Comparison of ENCODE assay signal across 34 mouse cellular contexts in the genomic region with DNA sequence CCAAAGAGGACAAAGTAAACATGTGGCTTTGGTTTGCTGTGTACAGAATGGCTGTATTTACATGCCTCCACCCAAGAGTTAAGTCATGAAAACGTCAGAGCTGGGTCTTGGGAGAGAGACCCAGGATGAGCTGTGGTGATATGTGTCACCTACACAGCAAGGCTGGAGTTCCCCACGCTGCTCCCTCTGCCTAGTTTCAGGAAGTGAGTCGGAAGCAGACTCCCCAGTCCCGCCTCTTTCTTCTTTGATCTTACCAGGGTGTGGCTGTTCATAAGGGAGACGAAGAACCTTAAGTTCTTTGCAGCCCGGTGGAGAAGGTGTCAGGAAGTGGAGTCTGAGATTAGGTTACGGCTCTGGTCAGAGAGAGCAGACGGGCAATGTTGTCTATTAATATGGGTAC. TPM values are rescaled to one million over a fixed set of nuclear protein-coding genes. Genes with fewer than 3 reads are reported as not detected.
DNase-seq lines count a peak whose midpoint lies in the region; ATAC-seq and TF ChIP-seq lines count a peak whose summit lies in the region.
"Had no signal": no experiment of that assay in that cellular context is flagged by ENCODE, and none has a peak within 500 bp of the region (broad histone marks: within the 10 kb centered on the region; RNA-seq: fewer than 3 reads in every experiment).

No protein-coding gene starts in this region.

- no peak for DNase-seq in kidney, adult 2 months
- peak; percentile 38 for DNase-seq in CH12.LX (ENCODE audit: extremely low read depth)
- DNase-seq in lung, postnatal 10 days, result no peak
- no peak for DNase-seq in right cerebral cortex, postnatal 36 days (ENCODE audit: low spot score in 2 of 2)
- no peak for DNase-seq in cerebellum, postnatal 14 days
- DNase-seq: adrenal gland, postnatal 10 days; cerebellum, adult 8-10 months; cerebellum, postnatal 36 days; gastrocnemius, postnatal 36 days; heart, adult 2 months; heart, postnatal 4 days; kidney, adult 9 months; kidney, postnatal 14 days; layer of hippocampus, adult 9-11 months; liver; lung, adult 2 months; lung, postnatal 14 days; retina, postnatal 1 day; right cerebral cortex, postnatal 25 days had no signal

- no peaks in the 10 kb centered on the region for H3K27me3 ChIP-seq in kidney, embryonic 14.5 days (ENCODE audit: control insufficient read depth, insufficient read depth, low read length)
- H3K27me3 ChIP-seq in kidney, adult 2 months (replicated peaks; ENCODE audit: control insufficient read depth, insufficient read depth, low read length), result no peaks in the 10 kb centered on the region
- no peaks in the 10 kb centered on the region for H3K27me3 ChIP-seq in CH12.LX (replicated peaks)
- H3K27me3 ChIP-seq: embryonic facial prominence, embryonic 15.5 days; forebrain, embryonic 13.5 days; heart, embryonic 12.5 days; megakaryocyte, embryonic 14.5 days; midbrain, embryonic 13.5 days had no signal

- ATAC-seq in kidney, embryonic 14.5 days (ENCODE audit: low FRiP score, low TSS enrichment), result no peak
- 0 out of 2 replicates have a peak, but pooled peaks have one; percentile 32 for ATAC-seq in common myeloid progenitor, adult 5-6 weeks (replicated peaks; ENCODE audit: low read depth, poor library complexity, severe bottlenecking)
- 0 out of 2 replicates have a peak, but pooled peaks have one; percentile 14 for ATAC-seq in megakaryocyte progenitor cell, adult 5-6 weeks (replicated peaks; ENCODE audit: poor library complexity)
- ATAC-seq: forebrain, embryonic 13.5 days; inflammation-experienced regulatory T-cells, adult 6 months; midbrain, embryonic 13.5 days had no signal

- no peak for TF ChIP-seq POLR2A in kidney, adult 2 months (IDR thresholded peaks at IDR 0.05; ENCODE audit: low read depth, low read length)
- no peak for TF ChIP-seq POLR2A in CH12.LX (IDR thresholded peaks at IDR 0.05; ENCODE audit: low read depth, low read length)

- no peaks in the 10 kb centered on the region for H3K9me3 ChIP-seq in kidney, embryonic 14.5 days (ENCODE audit: control insufficient read depth, low read length)
- H3K9me3 ChIP-seq in CH12.LX (replicated peaks; ENCODE audit: low read length), result no peaks in the 10 kb centered on the region
- H3K9me3 ChIP-seq: embryonic facial prominence, embryonic 15.5 days; forebrain, embryonic 13.5 days; heart, embryonic 12.5 days; megakaryocyte, embryonic 14.5 days; midbrain, embryonic 13.5 days had no signal

- no peaks in the 10 kb centered on the region for H3K36me3 ChIP-seq in kidney, embryonic 14.5 days (ENCODE audit: control insufficient read depth, insufficient read depth, low read length)
- H3K36me3 ChIP-seq in kidney, adult 2 months (ENCODE audit: control insufficient read depth, insufficient read depth, low read length), result no peaks in the 10 kb centered on the region
- H3K36me3 ChIP-seq in CH12.LX (replicated peaks in 1 of 2; ENCODE audit: control insufficient read depth in 1 of 2, insufficient read depth in 1 of 2, low read length in 1 of 2), result no peaks in the 10 kb centered on the region
- H3K36me3 ChIP-seq: embryonic facial prominence, embryonic 15.5 days; heart, embryonic 12.5 days; midbrain, embryonic 13.5 days had no signal

- no peak for TF ChIP-seq RAD21 in CH12.LX (IDR thresholded peaks at IDR 0.05; ENCODE audit: low read depth, low read length)

- WGBS in kidney, embryonic 14.5 days, result 9% methylated on average over 8 of the region's 8 CpGs
- WGBS in kidney, adult 2 months, result 14% methylated on average over 8 of the region's 8 CpGs

- TF ChIP-seq CTCF in kidney, adult 2 months (conservative IDR thresholded peaks at IDR 0.05; ENCODE audit: insufficient read depth, insufficient read length, low read depth, low read length), result no peak
- no peak for TF ChIP-seq CTCF in CH12.LX (conservative IDR thresholded peaks at IDR 0.05 in 1 of 2, IDR thresholded peaks at IDR 0.05 in 1 of 2; ENCODE audit: low read depth in 2 of 2, low read length in 2 of 2)

- dilution Hi-C loops in CH12.LX (cut with MboI; ENCODE audit: extremely low pct_ligation_motif_present, extremely low pct_unique_long_range_greater_than_20kb, low sequenced_read_pairs), result no loop called here

- in situ Hi-C loops in CH12.LX (cut with MboI; ENCODE audit: low pct_ligation_motif_present, low pct_unique_long_range_greater_than_20kb, low sequenced_read_pairs), result loop anchor here (25.0 kb wide), 1 partner anchor 1115 kb away; a partner anchor contains a TSS

- H3K27ac ChIP-seq in kidney, embryonic 14.5 days (ENCODE audit: low read depth, low read length), result no peak overlapping the region
- no peak overlapping the region for H3K27ac ChIP-seq in kidney, adult 2 months (ENCODE audit: insufficient read depth, low read depth, low read length)
- H3K27ac ChIP-seq in CH12.LX (ENCODE audit: insufficient read depth, low read depth), result no peak overlapping the region
- H3K27ac ChIP-seq: embryonic facial prominence, embryonic 15.5 days; forebrain, embryonic 13.5 days; heart, adult 2 months; hindbrain, embryonic 14.5 days; liver, embryonic 14.5 days; midbrain, embryonic 13.5 days had no signal

- no peaks in the 10 kb centered on the region for H3K79me2 ChIP-seq in CH12.LX (replicated peaks; ENCODE audit: control insufficient read depth, extremely low read depth, insufficient read depth, poor library complexity, severe bottlenecking)

- no peak for TF ChIP-seq EP300 in CH12.LX (IDR thresholded peaks at IDR 0.05; ENCODE audit: low read length)

- no peak overlapping the region for H3K9ac ChIP-seq in kidney, embryonic 14.5 days (ENCODE audit: low read depth, low read length)
- no peak overlapping the region for H3K9ac ChIP-seq in CH12.LX (ENCODE audit: insufficient read depth, low read depth)
- H3K9ac ChIP-seq: embryonic facial prominence, embryonic 15.5 days; forebrain, embryonic 13.5 days; heart, embryonic 12.5 days; hindbrain, embryonic 14.5 days; liver, embryonic 14.5 days; midbrain, embryonic 13.5 days had no signal

- peak overlapping the region; percentile 15; the same call in 1 of the 2 replicates for H3K4me2 ChIP-seq in kidney, embryonic 14.5 days (replicated peaks; ENCODE audit: low read depth, low read length)
- H3K4me2 ChIP-seq in CH12.LX (ENCODE audit: insufficient read depth, low read depth, poor library complexity, severe bottlenecking), result no peak overlapping the region
- H3K4me2 ChIP-seq: embryonic facial prominence, embryonic 15.5 days; forebrain, embryonic 13.5 days; heart, embryonic 12.5 days; hindbrain, embryonic 14.5 days; midbrain, embryonic 13.5 days had no signal

- H3K4me1 ChIP-seq in kidney, embryonic 14.5 days (ENCODE audit: control insufficient read depth, insufficient read depth, low read length), result no peaks in the 10 kb centered on the region
- H3K4me1 ChIP-seq in kidney, adult 2 months (ENCODE audit: control insufficient read depth, insufficient read depth, low read length), result no peaks in the 10 kb centered on the region
- peaks cover 0 to 11% of the 10 kb centered on the region in 2 experiments; a peak in 2 of 4 replicates for H3K4me1 ChIP-seq in CH12.LX (ENCODE audit: control insufficient read depth in 1 of 2, insufficient read depth in 2 of 2)
- H3K4me1 ChIP-seq: embryonic facial prominence, embryonic 15.5 days; forebrain, embryonic 13.5 days; heart, embryonic 12.5 days; megakaryocyte, embryonic 14.5 days; midbrain, embryonic 13.5 days had no signal

- H3K4me3 ChIP-seq in kidney, embryonic 14.5 days (ENCODE audit: low read length), result no peak overlapping the region
- H3K4me3 ChIP-seq in kidney, adult 2 months (ENCODE audit: insufficient read depth, low read depth, low read length), result no peak overlapping the region
- H3K4me3 ChIP-seq in CH12.LX (replicated peaks in 1 of 3; ENCODE audit: low read depth in 2 of 3, low read length in 2 of 3, poor library complexity in 1 of 3), result no peak overlapping the region
- H3K4me3 ChIP-seq: embryonic facial prominence, embryonic 15.5 days; forebrain, embryonic 13.5 days; heart, adult 2 months; heart, embryonic 12.5 days; megakaryocyte, embryonic 14.5 days; midbrain, embryonic 13.5 days had no signal

TF ChIP-seq in CH12.LX, 34 proteins besides CTCF, POLR2A, EP300 and RAD21:
- TF ChIP-seq HCFC1 (IDR thresholded peaks at IDR 0.05; ENCODE audit: low read depth, low read length), result no peak
- TF ChIP-seq KAT2A (IDR thresholded peaks at IDR 0.05; ENCODE audit: insufficient replicate concordance, low read length), result no peak
- TF ChIP-seq BHLHE40 (IDR thresholded peaks at IDR 0.05; ENCODE audit: low read depth, low read length), result no peak
- no peak for TF ChIP-seq UBTF (IDR thresholded peaks at IDR 0.05; ENCODE audit: low read depth, low read length)
- no peak for TF ChIP-seq PAX5 (IDR thresholded peaks at IDR 0.05; ENCODE audit: low read length)
- no peak for TF ChIP-seq SMC3 (IDR thresholded peaks at IDR 0.05; ENCODE audit: low read depth, low read length)
- no peak for TF ChIP-seq TBP (conservative IDR thresholded peaks at IDR 0.05; ENCODE audit: low read depth, low read length)
- TF ChIP-seq E2F4 (IDR thresholded peaks at IDR 0.05; ENCODE audit: insufficient replicate concordance, low read depth, low read length), result no peak
- TF ChIP-seq NRF1 (IDR thresholded peaks at IDR 0.05; ENCODE audit: low read depth, low read length), result no peak
- TF ChIP-seq RCOR1 (conservative IDR thresholded peaks at IDR 0.05; ENCODE audit: low read depth, low read length), result no peak
- no peak for TF ChIP-seq USF1 (IDR thresholded peaks at IDR 0.05; ENCODE audit: low read depth, low read length)
- no peak for TF ChIP-seq ETS1 (conservative IDR thresholded peaks at IDR 0.05; ENCODE audit: low read depth, low read length)
- TF ChIP-seq ZMIZ1 (IDR thresholded peaks at IDR 0.05; ENCODE audit: low read depth, low read length), result no peak
- no peak for TF ChIP-seq IRF4 (IDR thresholded peaks at IDR 0.05; ENCODE audit: low read depth, low read length)
- no peak for TF ChIP-seq MAX (IDR thresholded peaks at IDR 0.05; ENCODE audit: low read length)

RNA-seq across cellular contexts. Expression of a gene that starts 12.0 kb away (rescaled TPM):
- 0.08 TPM in 1 of 2 replicates, not detected in the other for polyA plus RNA-seq in kidney, embryonic 14.5 days (2014; fragmentation: Nextera tagmentation; extraction: Ambion mirVana)
- not detected in 2 replicates for polyA plus RNA-seq in kidney, adult 2 months (2012; rRNA removed)
- total RNA-seq in CH12.LX (2012; rRNA removed) (not detected in 2 replicates), CH12.LX (2014; rRNA removed) (not detected in 2 replicates)
- polyA plus RNA-seq in CH12.LX (2012; ENCODE audit: insufficient read length, low read depth), result not detected in 2 replicates
- not detected in 2 replicates for total RNA-seq in common myeloid progenitor, adult 5-6 weeks (2017)
- not detected in 2 replicates for total RNA-seq in megakaryocyte progenitor cell, adult 5-6 weeks (2015)
- not detected in 2 replicates for total RNA-seq in megakaryocyte progenitor cell, adult 5-6 weeks (2017)
- total RNA-seq: adrenal gland, postnatal 10 days; gastrocnemius, postnatal 36 days; heart, adult 2 months; heart, postnatal 4 days; left cerebral cortex, postnatal 10 days; monocyte, adult 5-6 weeks had no signal
- polyA plus RNA-seq: heart, embryonic 12.5 days; heart, postnatal 0 days; hindbrain, embryonic 14.5 days; midbrain, embryonic 13.5 days; neural tube, embryonic 14.5 days had no signal
